Mouse (Mus musculus): ENCODE results near the gene Lrp4.

The Lrp4 gene

GRCm38 (mm10) chr2:91457259-91457655, at the start of gene Lrp4:
Gene Lrp4 (plus strand): TSS chr2:91457511.
- peak; percentile 83 for DNase-seq

DNA sequence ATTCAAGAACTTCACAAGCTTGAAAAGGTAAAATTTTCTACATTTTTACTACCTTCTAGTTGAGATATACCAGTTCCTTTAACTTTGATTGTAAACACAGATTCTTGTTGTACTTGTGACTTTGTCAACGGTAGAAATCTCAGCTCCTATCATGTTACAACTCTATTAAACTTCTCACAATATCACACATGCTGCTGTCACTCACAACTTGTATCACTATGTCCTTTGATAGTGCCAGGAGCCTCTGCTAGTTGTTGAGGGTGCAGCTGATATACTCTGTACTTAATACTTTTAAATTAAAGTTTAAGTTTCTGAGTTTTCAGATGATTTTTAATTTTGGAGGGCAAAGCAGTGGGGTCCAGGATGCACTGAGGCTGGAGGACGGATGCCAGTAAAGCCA, 49.3 kb upstream of the Lrp4 start:
- no peak for DNase-seq

- no peak for DNase-seq
Observed at GRCm38 (mm10) chr2:91411473-91411872, 45.8 kb upstream of the Lrp4 start.

- peak; percentile 68 for DNase-seq
Observed at GRCm38 (mm10) chr2:91412361-91412760, 45.0 kb upstream of the Lrp4 start.

GRCm38 (mm10) chr2:91413811-91414210, 43.5 kb upstream of the Lrp4 start:
- no peak for DNase-seq

- DNase-seq: no peak
Observed at GRCm38 (mm10) chr2:91421641-91422040, 35.7 kb upstream of the Lrp4 start.

DNA sequence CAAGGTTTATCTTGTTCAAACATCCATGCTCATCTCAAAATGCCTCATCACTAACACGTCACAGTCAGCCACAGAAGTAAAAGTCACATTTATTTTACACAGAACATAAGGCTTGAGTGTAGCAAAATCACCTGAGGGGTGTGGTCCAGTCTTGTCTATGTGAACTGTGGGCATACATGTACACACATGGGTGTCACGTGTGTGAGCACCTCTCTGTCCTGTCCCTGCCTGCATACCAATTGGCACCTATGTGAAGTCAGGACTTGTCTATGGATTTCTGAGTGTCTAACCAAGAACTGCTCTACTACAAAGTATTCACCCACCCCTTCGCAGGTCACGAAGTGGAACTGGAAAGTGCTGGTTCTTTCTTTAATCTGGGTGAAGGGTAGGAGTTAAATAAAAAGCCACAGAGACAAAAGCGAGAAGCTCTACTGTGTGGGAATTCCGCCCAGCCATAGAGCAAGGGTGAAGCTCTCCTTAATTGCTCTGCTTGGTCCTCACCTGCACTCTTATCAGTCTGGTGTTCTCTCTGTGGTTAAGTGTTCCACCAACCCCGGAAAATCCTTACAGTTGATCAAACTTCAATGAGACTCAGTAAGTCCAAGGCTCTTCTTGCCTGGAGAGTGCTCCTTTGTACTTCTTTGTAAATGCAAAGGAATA, 33.1 kb upstream of the Lrp4 start:
- no peak for DNase-seq

DNA sequence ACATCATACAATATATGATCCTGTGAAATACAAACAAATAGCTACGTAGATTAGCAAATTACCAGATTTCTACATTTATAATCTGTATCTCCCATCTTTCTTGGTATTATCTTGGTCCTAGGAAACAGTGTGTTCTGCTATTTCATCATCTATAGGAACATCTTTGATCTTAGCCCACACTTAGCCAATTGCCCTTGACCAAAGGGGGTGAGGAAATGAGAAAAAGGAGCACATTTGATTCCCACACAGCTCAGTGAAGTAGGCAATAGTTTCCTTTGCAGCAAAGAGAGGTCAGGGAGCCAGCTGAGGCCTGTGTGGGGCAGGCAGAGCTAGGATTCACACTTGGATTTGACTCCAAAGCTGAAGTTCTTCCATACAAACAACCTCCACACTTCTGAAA, 31.0 kb upstream of the Lrp4 start:
- no peak for DNase-seq

GRCm38 (mm10) chr2:91429146-91429545, 28.2 kb upstream of the Lrp4 start:
- no peak for DNase-seq

GRCm38 (mm10) chr2:91429915-91430599, 27.3 kb upstream of the Lrp4 start:
- DNase-seq: no peak

DNA sequence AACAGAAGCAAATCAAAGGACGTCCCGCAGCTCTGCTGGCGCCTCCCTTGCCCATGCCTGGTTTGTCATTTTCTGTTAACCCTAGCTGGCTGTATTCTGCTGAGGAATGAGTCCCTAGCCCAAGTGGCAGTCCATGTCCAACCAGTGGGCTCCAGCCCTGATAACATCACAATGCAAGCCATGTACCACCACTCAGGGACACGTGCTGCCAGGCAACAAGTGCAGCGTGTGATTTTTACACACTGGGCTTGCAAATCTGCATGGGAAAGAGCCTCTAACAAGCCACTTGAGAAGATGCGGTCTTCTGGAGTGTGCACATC, 26.8 kb upstream of the Lrp4 start:
- DNase-seq: no peak

GRCm38 (mm10) chr2:91436713-91437112, 20.6 kb upstream of the Lrp4 start:
- DNase-seq: no peak

- no peak for DNase-seq
Observed at GRCm38 (mm10) chr2:91437116-91437815, 20.0 kb upstream of the Lrp4 start.

- DNase-seq: no peak
Observed at GRCm38 (mm10) chr2:91439271-91439670, 18.0 kb upstream of the Lrp4 start.

DNA sequence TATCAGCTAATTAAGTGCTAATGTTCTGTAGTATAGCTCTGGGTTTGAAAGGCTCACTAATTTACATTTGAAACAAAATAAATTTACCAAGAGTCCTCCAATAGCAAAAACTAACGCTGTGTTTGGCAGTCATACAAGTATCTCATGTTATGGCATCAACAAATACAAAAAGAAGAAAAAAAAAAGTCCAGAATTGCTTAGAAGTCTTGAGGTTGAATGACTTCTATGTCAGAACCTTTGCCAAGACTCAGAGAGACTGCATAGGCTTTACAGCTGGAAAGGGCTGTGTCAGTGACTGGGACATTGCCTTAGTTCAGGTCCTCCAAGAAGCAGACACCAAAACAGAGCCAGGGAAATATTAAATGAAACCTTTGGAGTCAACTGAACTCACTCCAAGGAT, 17.4 kb upstream of the Lrp4 start:
- no peak for DNase-seq

GRCm38 (mm10) chr2:91440686-91441085, 16.6 kb upstream of the Lrp4 start:
- DNase-seq: no peak

DNA sequence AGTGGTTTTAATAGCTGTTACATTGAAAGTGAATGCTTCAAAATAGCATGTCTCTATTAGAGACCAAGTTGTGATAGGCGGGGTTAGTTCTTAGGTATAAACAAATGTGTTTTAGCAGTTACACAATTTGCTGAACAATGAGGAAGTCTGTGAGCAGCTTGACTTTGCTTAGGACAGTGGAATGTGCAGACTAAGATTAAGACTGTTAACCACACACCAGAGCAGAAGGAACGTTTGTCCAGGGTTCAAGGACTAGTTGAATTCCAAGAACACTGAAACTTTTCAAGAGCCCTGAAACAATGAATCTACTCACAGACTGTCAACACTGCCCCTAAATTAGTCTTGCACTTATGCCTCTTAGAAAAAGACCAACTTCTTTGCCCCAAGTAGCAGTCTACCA, 15.6 kb upstream of the Lrp4 start:
- no peak for DNase-seq

GRCm38 (mm10) chr2:91442241-91442640, 15.1 kb upstream of the Lrp4 start:
- no peak for DNase-seq

GRCm38 (mm10) chr2:91444286-91444892, 12.9 kb upstream of the Lrp4 start, which contains the start of gene 1110051M20Rik:
Gene 1110051M20Rik (minus strand): TSS chr2:91444704.
- peak; percentile 95 for DNase-seq

- no peak for DNase-seq
Observed at GRCm38 (mm10) chr2:91449662-91450061, 7.6 kb upstream of the Lrp4 start.

DNA sequence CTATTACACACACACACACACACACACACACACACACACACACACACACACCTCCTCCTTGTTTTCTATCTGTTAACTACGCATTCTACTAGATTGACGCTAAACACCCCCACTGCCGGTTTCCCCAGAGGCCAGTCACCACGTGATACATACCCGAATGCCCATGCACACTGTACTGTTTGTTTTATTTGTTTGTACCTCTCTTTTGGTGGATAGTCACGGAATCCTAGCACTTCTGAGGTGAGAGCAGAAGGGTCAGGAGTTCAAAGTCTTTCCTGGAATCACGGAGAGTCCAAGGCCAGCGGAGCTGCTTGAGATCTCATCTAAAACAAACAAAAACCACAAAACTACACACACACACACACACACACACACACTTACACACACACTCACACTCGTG, 7.0 kb upstream of the Lrp4 start:
- no peak for DNase-seq

DNA sequence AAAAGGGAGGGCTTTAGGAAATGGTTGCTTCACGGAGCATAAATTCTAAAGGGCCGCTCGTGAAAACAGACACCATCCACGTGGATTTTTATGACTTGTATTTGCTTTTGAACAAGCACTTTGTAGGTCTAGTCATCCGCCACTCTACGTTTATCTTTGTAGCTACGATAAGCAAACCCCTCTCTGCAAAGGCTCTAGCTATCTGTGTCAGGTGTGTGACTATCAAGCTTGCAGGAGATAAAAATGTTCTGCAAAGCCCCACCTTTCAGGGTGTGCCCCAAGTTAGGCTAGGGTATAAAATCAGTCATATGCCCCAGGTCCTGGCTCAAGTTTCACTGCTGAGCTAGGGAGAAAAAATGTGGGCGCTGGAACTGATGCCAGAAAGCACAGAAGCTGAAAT, 4.7 kb upstream of the Lrp4 start:
- no peak for DNase-seq

GRCm38 (mm10) chr2:91453231-91454075, 3.9 kb upstream of the Lrp4 start:
- no peak for DNase-seq
